Mouse (Mus musculus) CD4-positive, CD25-positive, alpha-beta regulatory T cell (primary cell): ENCODE measurements around the gene Fibcd1. TPM values are rescaled to one million over a fixed set of nuclear protein-coding genes. Genes with fewer than 3 reads are reported as not detected.

Source experiments
- polyA plus RNA-seq: library from polyadenylated mRNA; unstranded; fragments of 100-300 nt; shearing (Covaris generic); gene quantifications from one replicate; pipeline ENCODE4 v1.2.1, GENCODE M21; 2017

Fibcd1 gene
- polyA plus RNA-seq: 1.1 TPM

DNA sequence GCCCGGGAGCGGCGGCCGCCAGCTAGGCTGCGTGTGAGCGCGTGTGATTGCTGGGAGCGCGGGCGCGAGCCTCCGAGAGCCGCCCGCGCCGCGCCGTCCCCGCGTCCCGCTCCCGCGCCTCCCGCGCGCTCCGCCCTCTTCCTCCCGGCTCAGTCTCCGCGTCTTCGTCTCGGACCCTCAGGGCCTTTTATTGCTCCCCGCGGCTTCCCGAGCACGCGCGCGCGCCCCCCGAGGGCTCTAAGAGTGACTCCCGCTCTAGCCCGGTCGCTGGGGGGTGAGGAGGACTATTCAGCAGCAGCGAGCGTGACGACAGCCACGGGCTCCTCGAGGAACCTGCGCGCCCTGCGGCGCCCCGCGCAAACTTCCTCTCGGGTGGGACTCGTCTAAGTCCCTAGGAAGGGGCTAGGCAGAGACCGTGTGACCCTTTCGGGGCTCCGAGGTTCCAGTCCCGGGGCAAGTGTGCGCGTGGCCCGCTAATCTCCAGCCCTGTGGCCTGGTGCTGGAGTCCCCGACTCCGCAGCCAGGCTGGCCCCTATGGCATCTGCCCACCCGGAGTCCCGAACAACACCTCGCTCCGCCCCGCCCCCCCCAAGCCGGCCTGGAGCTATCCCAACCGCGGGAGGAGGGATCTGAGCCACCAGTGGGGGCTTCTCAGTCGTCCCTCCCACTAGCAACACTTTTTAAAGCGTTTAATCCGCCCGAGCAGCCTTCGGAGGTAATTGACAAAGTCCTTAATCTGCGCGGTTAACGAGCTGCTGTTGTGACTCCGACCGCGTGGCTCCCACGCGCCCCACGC is at the start of gene Fibcd1:
Gene Fibcd1, minus strand, starts transcription at position 110 of the 796 bp plus-strand sequence.

GRCm38 (mm10) chr2:31887030-31887429 is 41.2 kb upstream of the Fibcd1 start, which contains the start of gene Lamc3:
TSS of gene Lamc3 (plus strand) at chr2:31887291.

DNA sequence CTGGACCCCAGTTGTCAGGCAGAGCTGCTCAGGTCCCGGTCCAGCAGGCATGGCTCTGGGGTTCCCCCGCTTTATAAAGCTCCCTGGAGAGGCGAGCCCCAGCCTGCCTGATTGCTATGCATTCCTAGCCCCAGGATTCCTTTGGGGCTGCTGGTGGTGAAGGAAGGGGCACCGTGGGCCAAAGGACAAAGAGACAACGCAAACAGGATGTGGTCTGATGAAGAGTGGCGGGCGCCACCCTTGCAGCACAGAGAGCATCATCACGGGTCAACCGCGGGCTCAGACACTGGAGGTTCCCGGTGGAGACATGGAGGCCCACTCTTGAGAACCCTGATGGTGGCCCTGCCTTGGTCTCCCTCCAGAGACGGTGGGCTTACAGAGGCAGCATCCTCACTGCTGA is 35.4 kb downstream of the Fibcd1 start, which contains the start of gene Qrfp:
Gene Qrfp, minus strand, starts transcription at position 137 of the 400 bp plus-strand sequence.

Other genes starting within 250 kb of the Fibcd1 start
- not detected for gene Prdm12, start 206.0 kb downstream of the Fibcd1 start, polyA plus RNA-seq
- gene Exosc2, start 175.3 kb downstream of the Fibcd1 start, polyA plus RNA-seq: 41.4 TPM
- gene Abl1, start 157.6 kb downstream of the Fibcd1 start, polyA plus RNA-seq: 19.7 TPM
- gene Qrfp, start 35.4 kb downstream of the Fibcd1 start, polyA plus RNA-seq: 0.18 TPM
- 0.04 TPM for gene Lamc3, start 41.3 kb upstream of the Fibcd1 start, polyA plus RNA-seq
- gene Aif1l, start 104.1 kb upstream of the Fibcd1 start, polyA plus RNA-seq: 0.17 TPM
- gene Nup214, start 128.4 kb upstream of the Fibcd1 start, polyA plus RNA-seq: 102 TPM
- 39.8 TPM for gene Fam78a, start 238.9 kb upstream of the Fibcd1 start, polyA plus RNA-seq
- gene Plpp7, start 249.5 kb upstream of the Fibcd1 start, polyA plus RNA-seq: not detected